Mouse (Mus musculus) spleen, adult 2 months (tissue): ENCODE data around the gene Nt5c. TPM values are rescaled to one million over a fixed set of nuclear protein-coding genes. Genes with fewer than 3 reads are reported as not detected.

Experiments
- DNase-seq, 2 experiments: peaks; one replicate each; pipeline versions ENCODE4 v3.0.0 to v3.0.0-alpha.2; 2012 to 2021; ENCODE audit warnings: low spot score in 2 of 2, low read depth in 1 of 2
- H3K27ac ChIP-seq: fragments of 200-500 bp; 2 replicates; pipeline ENCODE4 v1.5.1; 2012; ENCODE audit warnings: low read length, inconsistent platforms; ENCODE audit not compliant: insufficient read depth
- H3K27me3 ChIP-seq: fragments of 200-500 bp; 2 replicates; pipeline ENCODE4 v1.6.1; 2012; ENCODE audit warnings: mild to moderate bottlenecking, moderate library complexity, low read length, inconsistent platforms; ENCODE audit not compliant: control insufficient read depth, insufficient read depth
- H3K36me3 ChIP-seq: fragments of 200-500 bp; 2 replicates; pipeline ENCODE4 v1.6.1; 2012; ENCODE audit warnings: mild to moderate bottlenecking, low read length, inconsistent platforms; ENCODE audit not compliant: control insufficient read depth, insufficient read depth
- H3K4me1 ChIP-seq: fragments of 200-500 bp; 2 replicates; pipeline ENCODE4 v1.6.1; 2011; ENCODE audit warnings: inconsistent platforms; ENCODE audit not compliant: control insufficient read depth, insufficient read depth, insufficient read length
- H3K4me3 ChIP-seq: fragments of 200-500 bp; 2 replicates; pipeline ENCODE4 v1.5.1; 2011; ENCODE audit warnings: mild to moderate bottlenecking, inconsistent platforms; ENCODE audit not compliant: insufficient read depth, insufficient read length; ENCODE audit errors: extremely low read depth
- CTCF ChIP-seq: fragments of 200-500 bp; IDR thresholded peaks from 2 replicates; pipeline ENCODE4 v1.5.1; 2011; ENCODE audit warnings: mild to moderate bottlenecking, inconsistent platforms; ENCODE audit not compliant: insufficient read depth, insufficient read length, insufficient replicate concordance; ENCODE audit errors: extremely low read depth
- POLR2A ChIP-seq: fragments of 200-500 bp; IDR thresholded peaks from 2 replicates; pipeline ENCODE4 v1.6.1; 2011; ENCODE audit warnings: low read depth, low read length, inconsistent platforms
- WGBS: fragments of 180-500 bp; shearing (Covaris S2); methylation state at CpG from one replicate; pipeline ENCODE4 v1.1.7; 2018; 5-methylcytosine and 5-hydroxymethylcytosine counted together
- polyA plus RNA-seq: library from polyadenylated mRNA; depleted of rRNA; stranded (reverse); fragments of >200 nt; gene quantifications from 2 replicates; pipeline ENCODE4 v1.2.3, GENCODE M21; 2012

The Nt5c gene
- polyA plus RNA-seq, 1 experiment: 59.1 TPM

DNA sequence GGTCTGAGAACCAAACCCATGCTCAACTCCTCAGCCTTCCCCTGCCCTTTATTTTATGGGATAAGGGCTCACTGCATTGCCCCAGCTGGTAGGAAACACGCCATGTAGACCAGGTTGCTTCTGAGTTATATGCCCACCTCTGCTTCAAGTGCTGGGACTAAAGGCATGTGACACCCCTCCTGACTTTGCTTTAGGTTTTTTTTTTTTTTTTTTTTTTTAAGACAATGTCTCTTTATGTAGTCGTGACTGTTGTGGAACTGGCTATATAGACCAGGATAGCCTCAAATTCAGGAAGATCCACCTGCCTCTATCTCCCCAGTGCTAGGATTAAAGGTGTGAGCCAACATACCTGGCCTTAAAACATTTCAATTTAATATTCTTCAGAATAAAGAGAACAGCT lies 31.0 kb upstream of the Nt5c start:
- no peak overlapping the region for H3K27ac ChIP-seq
- no peaks in the 10 kb centered on the region for H3K4me1 ChIP-seq
- 90% methylated on average over 2 of the region's 2 CpGs for whole genome bisulfite sequencing
- DNase-seq: no peak
- TF ChIP-seq CTCF (no peak), POLR2A (no peak)
- H3K4me3 ChIP-seq: no peak overlapping the region
- peaks cover 29% of the 10 kb centered on the region for H3K36me3 ChIP-seq
- no peaks in the 10 kb centered on the region for H3K27me3 ChIP-seq

GRCm38 (mm10) chr11:115522238-115522637 lies 30.6 kb upstream of the Nt5c start:
- no peaks in the 10 kb centered on the region for H3K4me1 ChIP-seq
- peaks cover 25% of the 10 kb centered on the region for H3K36me3 ChIP-seq
- 93% methylated on average over 2 of the region's 2 CpGs for WGBS
- no peak overlapping the region for H3K4me3 ChIP-seq
- H3K27me3 ChIP-seq: no peaks in the 10 kb centered on the region
- TF ChIP-seq POLR2A (no peak), CTCF (no peak)
- no peak for DNase-seq
- H3K27ac ChIP-seq: no peak overlapping the region

GRCm38 (mm10) chr11:115521080-115521479 lies 29.4 kb upstream of the Nt5c start:
- Histone ChIP-seq H3K27me3 (no peaks in the 10 kb centered on the region), H3K27ac (no peak overlapping the region), H3K4me1 (no peaks in the 10 kb centered on the region), H3K4me3 (no peak overlapping the region), H3K36me3 (peaks cover 18% of the 10 kb centered on the region)
- no peak for DNase-seq
- whole genome bisulfite sequencing: 84% methylated on average over 4 of the region's 4 CpGs
- TF ChIP-seq POLR2A (no peak), CTCF (no peak)

DNA sequence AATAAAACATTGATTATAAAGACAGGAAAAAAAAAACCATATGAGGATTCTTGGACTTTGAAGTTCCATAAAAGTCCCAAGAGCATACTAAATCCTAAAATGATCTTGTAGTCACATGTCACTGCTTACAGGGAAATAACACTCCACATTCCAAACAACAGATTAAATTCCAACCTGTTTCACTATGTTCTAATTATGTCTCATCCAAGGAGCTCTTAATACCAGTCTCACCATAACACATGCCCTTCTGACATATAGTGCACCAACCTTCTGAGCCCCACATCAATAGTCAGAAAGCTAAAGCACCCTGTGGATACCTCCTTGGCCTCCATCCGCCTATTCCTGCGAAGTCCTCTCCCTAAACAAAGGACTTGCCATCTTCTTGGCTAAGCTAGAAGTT lies 28.6 kb upstream of the Nt5c start:
- Histone ChIP-seq H3K4me3 (no peak overlapping the region), H3K27ac (no peak overlapping the region), H3K27me3 (no peaks in the 10 kb centered on the region), H3K36me3 (peaks cover 12% of the 10 kb centered on the region), H3K4me1 (no peaks in the 10 kb centered on the region; the same call in 1 of the 2 replicates)
- 96% methylated on average over 2 of the region's 2 CpGs for WGBS
- DNase-seq: no peak
- TF ChIP-seq POLR2A: no peak
- TF ChIP-seq CTCF: no peak

DNA sequence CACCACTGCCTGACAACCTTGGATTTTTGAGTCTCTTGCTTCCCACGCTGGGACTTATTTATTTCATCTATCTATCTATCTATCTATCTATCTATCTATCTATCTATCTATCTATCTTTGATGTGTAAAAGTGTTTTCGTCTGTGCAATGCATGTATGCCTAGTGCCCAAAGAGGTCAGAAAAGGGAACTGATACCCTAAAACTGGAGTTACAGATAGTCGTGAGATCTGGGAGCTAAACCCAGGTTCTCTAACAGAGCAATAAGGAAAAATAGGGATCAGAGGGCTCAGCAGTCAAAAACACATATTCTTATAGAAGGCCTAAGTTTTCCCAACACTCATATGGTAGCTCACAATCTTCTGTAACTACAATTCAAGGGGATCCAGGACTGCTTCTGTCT lies 27.9 kb upstream of the Nt5c start:
- Histone ChIP-seq H3K27ac (no peak overlapping the region), H3K4me1 (peaks cover 3% of the 10 kb centered on the region; the same call in 1 of the 2 replicates), H3K36me3 (peaks cover 9% of the 10 kb centered on the region), H3K27me3 (no peaks in the 10 kb centered on the region), H3K4me3 (no peak overlapping the region)
- WGBS: 51% methylated on average over 3 of the region's 3 CpGs
- DNase-seq: no peak
- no peak for TF ChIP-seq CTCF
- no peak for TF ChIP-seq POLR2A

GRCm38 (mm10) chr11:115518693-115519092 lies 27.0 kb upstream of the Nt5c start:
- DNase-seq: no peak
- Histone ChIP-seq H3K4me1 (peaks cover 3% of the 10 kb centered on the region; the same call in 1 of the 2 replicates), H3K36me3 (peaks cover 6% of the 10 kb centered on the region), H3K27ac (no peak overlapping the region), H3K27me3 (no peaks in the 10 kb centered on the region), H3K4me3 (no peak overlapping the region)
- WGBS: 75% methylated on average over 9 of the region's 9 CpGs
- TF ChIP-seq POLR2A: no peak
- TF ChIP-seq CTCF: no peak

GRCm38 (mm10) chr11:115516942-115517341 lies 25.3 kb upstream of the Nt5c start:
- TF ChIP-seq CTCF: no peak
- no peak for TF ChIP-seq POLR2A
- H3K4me3 ChIP-seq: no peak overlapping the region
- WGBS: 83% methylated on average over 5 of the region's 5 CpGs
- H3K27me3 ChIP-seq: no peaks in the 10 kb centered on the region
- H3K27ac ChIP-seq: no peak overlapping the region
- H3K36me3 ChIP-seq: no peaks in the 10 kb centered on the region
- H3K4me1 ChIP-seq: peaks cover 8% of the 10 kb centered on the region; the same call in 1 of the 2 replicates
- DNase-seq: no peak

- WGBS: 63% methylated on average over 6 of the region's 6 CpGs
- H3K4me3 ChIP-seq: no peak overlapping the region
Measured at GRCm38 (mm10) chr11:115515021-115515420, 23.4 kb upstream of the Nt5c start.

More at GRCm38 (mm10) chr11:115515021-115515420, 23.4 kb upstream of the Nt5c start:
- Histone ChIP-seq H3K27me3 (no peaks in the 10 kb centered on the region), H3K4me1 (peaks cover 20% of the 10 kb centered on the region; the same call in 1 of the 2 replicates), H3K36me3 (no peaks in the 10 kb centered on the region), H3K27ac (no peak overlapping the region)
- no peak for TF ChIP-seq CTCF
- no peak for TF ChIP-seq POLR2A
- DNase-seq: no peak
